Mouse (Mus musculus) MEL (cell line): Measurements from ENCODE around the gene Rtel1. TPM values are rescaled to one million over a fixed set of nuclear protein-coding genes. Genes with fewer than 3 reads are reported as not detected.

Source experiments
- DNase-seq: peaks from one replicate; pipeline ENCODE4 v3.0.0; 2011; ENCODE audit warnings: low read depth, low spot score
- H3K27ac ChIP-seq: 2 replicates; pipeline ENCODE4 v1.5.1; 2012; ENCODE audit warnings: low read depth, mild to moderate bottlenecking, control low read depth, low read length, moderate library complexity; ENCODE audit not compliant: control insufficient read depth
- H3K27me3 ChIP-seq, 2 experiments: fragments of 150-350 bp in 1 of 2; sonication (generic) in 1 of 2; 2 replicates each; pipeline ENCODE4 v1.6.1; 2012; ENCODE audit warnings: low read length in 2 of 2, mild to moderate bottlenecking in 2 of 2, improper control_type of control experiment in 1 of 2, moderate library complexity in 1 of 2; ENCODE audit not compliant: insufficient read depth in 2 of 2, control insufficient read depth in 1 of 2
- H3K36me3 ChIP-seq, 2 experiments: 2 replicates each; pipeline ENCODE4 v1.6.1; 2012 to 2014; ENCODE audit warnings: low read length in 2 of 2, improper control_type of control experiment in 1 of 2, inconsistent platforms in 1 of 2, mild to moderate bottlenecking in 1 of 2; ENCODE audit not compliant: insufficient read depth in 2 of 2, control insufficient read depth in 1 of 2
- H3K4me1 ChIP-seq, 2 experiments: fragments of 150-350 bp in 1 of 2; sonication (generic) in 1 of 2; 2 replicates each; pipeline ENCODE4 v1.6.1; 2012; ENCODE audit warnings: low read length in 2 of 2, improper control_type of control experiment in 1 of 2, mild to moderate bottlenecking in 1 of 2; ENCODE audit not compliant: insufficient read depth in 2 of 2, control insufficient read depth in 1 of 2
- H3K4me3 ChIP-seq, 2 experiments: fragments of 150-350 bp in 1 of 2; sonication (generic) in 1 of 2; 2 replicates each; pipeline ENCODE4 v1.5.1; 2012; ENCODE audit warnings: low read depth in 2 of 2, low read length in 2 of 2, mild to moderate bottlenecking in 2 of 2, moderate library complexity in 2 of 2, control low read depth in 1 of 2, improper control_type of control experiment in 1 of 2; ENCODE audit not compliant: control insufficient read depth in 1 of 2, insufficient read depth in 1 of 2
- H3K79me2 ChIP-seq: 2 replicates; pipeline ENCODE4 v1.6.1; 2012; ENCODE audit warnings: mild to moderate bottlenecking, low read length, moderate library complexity; ENCODE audit not compliant: control insufficient read depth, poor library complexity, insufficient read depth
- H3K9ac ChIP-seq: 2 replicates; pipeline ENCODE4 v1.6.1; 2012; ENCODE audit warnings: low read depth, mild to moderate bottlenecking, control low read depth, low read length, moderate library complexity; ENCODE audit not compliant: control insufficient read depth, poor library complexity, severe bottlenecking
- H3K9me3 ChIP-seq: fragments of 150-350 bp; sonication (generic); replicated peaks from 2 replicates; pipeline ENCODE4 v1.6.1; 2012; ENCODE audit warnings: mild to moderate bottlenecking, low read length, improper control_type of control experiment, moderate library complexity; ENCODE audit not compliant: insufficient read depth
- BHLHE40 ChIP-seq: IDR thresholded peaks from 2 replicates; pipeline ENCODE4 v1.6.1; 2012; ENCODE audit warnings: low read depth, mild to moderate bottlenecking, inconsistent platforms, low read length, improper control_type of control experiment, borderline replicate concordance
- CHD1 ChIP-seq: IDR thresholded peaks from 2 replicates; pipeline ENCODE4 v1.6.1; 2012; ENCODE audit warnings: low read depth, mild to moderate bottlenecking, inconsistent platforms, low read length, improper control_type of control experiment
- E2F4 ChIP-seq: IDR thresholded peaks from 2 replicates; pipeline ENCODE4 v1.6.1; 2011; ENCODE audit warnings: low read depth, low read length, improper control_type of control experiment, borderline replicate concordance
- ELF1 ChIP-seq: IDR thresholded peaks from 2 replicates; pipeline ENCODE4 v1.6.1; 2014; ENCODE audit warnings: low read depth, mild to moderate bottlenecking, inconsistent platforms, low read length, improper control_type of control experiment, moderate library complexity
- EP300 ChIP-seq, 2 experiments: IDR thresholded peaks; 2 replicates each; pipeline ENCODE4 v1.6.1; 2011; ENCODE audit warnings: improper control_type of control experiment in 2 of 2, low read length in 2 of 2, low read depth in 1 of 2, mild to moderate bottlenecking in 1 of 2
- ETS1 ChIP-seq: IDR thresholded peaks from 2 replicates; pipeline ENCODE4 v1.6.1; 2012; ENCODE audit warnings: low read depth, mild to moderate bottlenecking, inconsistent platforms, low read length, improper control_type of control experiment, moderate library complexity
- HCFC1 ChIP-seq: IDR thresholded peaks from 2 replicates; pipeline ENCODE4 v1.6.1; 2012; ENCODE audit warnings: low read depth, mild to moderate bottlenecking, inconsistent platforms, low read length, improper control_type of control experiment, moderate library complexity
- KAT2A ChIP-seq: conservative IDR thresholded peaks from 2 replicates; pipeline ENCODE4 v1.6.1; 2012; ENCODE audit warnings: low read depth, low read length, improper control_type of control experiment, inconsistent platforms
- MAFK ChIP-seq: IDR thresholded peaks from 2 replicates; pipeline ENCODE4 v1.6.1; 2011; ENCODE audit warnings: low read depth, mild to moderate bottlenecking, low read length, improper control_type of control experiment, borderline replicate concordance
- MAZ ChIP-seq: IDR thresholded peaks from 2 replicates; pipeline ENCODE4 v1.6.1; 2012; ENCODE audit warnings: low read depth, mild to moderate bottlenecking, inconsistent platforms, low read length, improper control_type of control experiment
- MEF2A ChIP-seq: IDR thresholded peaks from 2 replicates; pipeline ENCODE4 v1.6.1; 2014; ENCODE audit warnings: low read depth, mild to moderate bottlenecking, inconsistent platforms, low read length, improper control_type of control experiment; ENCODE audit not compliant: poor library complexity, insufficient replicate concordance, severe bottlenecking; ENCODE audit errors: extremely low read depth
- MYB ChIP-seq: IDR thresholded peaks from 2 replicates; pipeline ENCODE4 v1.6.1; 2011; ENCODE audit warnings: mild to moderate bottlenecking, low read depth, low read length, improper control_type of control experiment
- MYC ChIP-seq: IDR thresholded peaks from 2 replicates; pipeline ENCODE4 v1.6.1; 2011; ENCODE audit warnings: low read depth, mild to moderate bottlenecking, low read length, improper control_type of control experiment, moderate library complexity
- POLR2A ChIP-seq, 2 experiments: IDR thresholded peaks; 2 replicates each; pipeline ENCODE4 v1.6.1; 2011 to 2012; ENCODE audit warnings: low read length in 2 of 2, mild to moderate bottlenecking in 2 of 2, control low read depth in 1 of 2, improper control_type of control experiment in 1 of 2, low read depth in 1 of 2, moderate library complexity in 1 of 2; ENCODE audit not compliant: control insufficient read depth in 1 of 2, insufficient read depth in 1 of 2, poor library complexity in 1 of 2
- POLR2AphosphoS5 ChIP-seq: IDR thresholded peaks from 2 replicates; pipeline ENCODE4 v1.6.1; 2012; ENCODE audit warnings: low read depth, borderline replicate concordance, mild to moderate bottlenecking, inconsistent platforms, low read length, moderate library complexity, mixed read lengths
- RCOR1 ChIP-seq: IDR thresholded peaks from 2 replicates; pipeline ENCODE4 v1.6.1; 2012; ENCODE audit warnings: low read depth, mild to moderate bottlenecking, inconsistent platforms, low read length, improper control_type of control experiment
- SIN3A ChIP-seq: IDR thresholded peaks from 2 replicates; pipeline ENCODE4 v1.6.1; 2012; ENCODE audit warnings: low read length, improper control_type of control experiment, inconsistent platforms
- SMC3 ChIP-seq: IDR thresholded peaks from 2 replicates; pipeline ENCODE4 v1.6.1; 2011; ENCODE audit warnings: low read depth, low read length, improper control_type of control experiment
- TAL1 ChIP-seq: IDR thresholded peaks from 2 replicates; pipeline ENCODE4 v1.6.1; 2012; ENCODE audit warnings: mild to moderate bottlenecking, inconsistent platforms, low read length, moderate library complexity, mixed read lengths
- UBTF ChIP-seq: IDR thresholded peaks from 2 replicates; pipeline ENCODE4 v1.6.1; 2012; ENCODE audit warnings: low read depth, mild to moderate bottlenecking, inconsistent platforms, low read length, improper control_type of control experiment, moderate library complexity, borderline replicate concordance; ENCODE audit not compliant: insufficient read depth
- USF2 ChIP-seq, 2 experiments: IDR thresholded peaks; 2 replicates each; pipeline ENCODE4 v1.6.1; 2011 to 2012; ENCODE audit warnings: improper control_type of control experiment in 2 of 2, low read length in 2 of 2, borderline replicate concordance in 1 of 2, inconsistent platforms in 1 of 2, low read depth in 1 of 2, mild to moderate bottlenecking in 1 of 2; ENCODE audit not compliant: insufficient read depth in 1 of 2
- ZC3H11A ChIP-seq: IDR thresholded peaks from 2 replicates; pipeline ENCODE4 v1.6.1; 2012; ENCODE audit warnings: low read depth, mild to moderate bottlenecking, inconsistent platforms, low read length, improper control_type of control experiment
- ZKSCAN1 ChIP-seq: IDR thresholded peaks from 2 replicates; pipeline ENCODE4 v1.6.1; 2012; ENCODE audit warnings: low read depth, mild to moderate bottlenecking, inconsistent platforms, low read length, improper control_type of control experiment, moderate library complexity
- polyA plus RNA-seq, 2 experiments: library from polyadenylated mRNA; stranded (reverse) in 1 of 2; unstranded in 1 of 2; fragments of >175 nt in 1 of 2; fragments of >200 nt in 1 of 2; gene quantifications; 2 replicates each; pipeline versions ENCODE4 v1.2.1 to v1.2.4; 2012; ENCODE audit warnings: low replicate concordance in 2 of 2, low read depth in 1 of 2; ENCODE audit not compliant: insufficient read length in 2 of 2, insufficient read depth in 1 of 2, missing spikeins in 1 of 2
- total RNA-seq: library from RNA; depleted of rRNA; stranded (reverse); fragments of 300-350 nt; gene quantifications from 2 replicates; pipeline ENCODE4 v1.2.3, GENCODE M21; 2012

Gene Rtel1
- total and polyA plus RNA-seq, 3 experiments = 54.2 to 87.0 TPM; not detected in 1

DNA sequence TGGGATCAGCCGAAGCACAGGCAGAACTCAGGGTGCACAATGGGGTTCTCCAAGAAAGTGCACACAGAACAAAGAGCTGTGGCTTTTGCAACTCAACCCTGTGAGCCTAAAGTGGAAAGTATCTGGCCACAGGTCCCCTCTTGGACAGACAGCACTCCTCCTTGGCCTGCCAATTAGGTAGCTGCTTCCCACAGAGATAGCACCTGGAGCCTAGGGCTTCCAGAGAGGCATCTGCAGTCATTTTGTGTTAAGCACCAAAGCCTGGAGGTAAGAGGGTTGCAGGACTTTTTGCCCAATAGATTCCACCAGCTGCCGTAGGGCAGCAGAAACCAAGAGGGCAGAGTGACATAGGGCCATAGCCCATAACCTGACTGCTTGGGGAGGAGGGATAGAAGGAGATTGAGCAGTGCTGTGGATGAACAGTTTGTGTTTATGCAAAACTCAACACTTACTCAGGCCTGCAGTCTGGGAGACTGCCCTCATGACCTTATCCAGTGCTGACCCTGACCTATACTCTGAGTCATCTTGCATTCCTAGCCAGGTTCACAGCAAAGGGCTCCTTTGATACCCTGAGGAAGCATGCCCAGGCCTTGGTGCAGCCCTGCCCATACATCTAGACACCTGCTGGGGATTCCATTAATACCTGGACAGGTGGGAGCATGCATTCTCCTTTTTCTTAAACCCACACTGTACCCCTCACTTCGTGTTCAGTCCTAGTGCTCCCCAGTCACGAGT lies 70.8 kb downstream of the Rtel1 start:
- Histone ChIP-seq H3K9ac (no peak overlapping the region), H3K4me1 (no peaks in the 10 kb centered on the region), H3K27me3 (no peaks in the 10 kb centered on the region), H3K27ac (no peak overlapping the region), H3K36me3 (no peaks in the 10 kb centered on the region), H3K4me3 (no peak overlapping the region), H3K9me3 (no peaks in the 10 kb centered on the region)
- no peak for DNase-seq
- TF ChIP-seq KAT2A (no peak), MYC (no peak), POLR2AphosphoS5 (no peak), CHD1 (no peak), SIN3A (no peak), TAL1 (no peak), HCFC1 (no peak), E2F4 (no peak), SMC3 (no peak), MYB (no peak), ETS1 (no peak)
- TF ChIP-seq, all 39 proteins: peak for 0
- H3K79me2 ChIP-seq = no peaks in the 10 kb centered on the region

DNA sequence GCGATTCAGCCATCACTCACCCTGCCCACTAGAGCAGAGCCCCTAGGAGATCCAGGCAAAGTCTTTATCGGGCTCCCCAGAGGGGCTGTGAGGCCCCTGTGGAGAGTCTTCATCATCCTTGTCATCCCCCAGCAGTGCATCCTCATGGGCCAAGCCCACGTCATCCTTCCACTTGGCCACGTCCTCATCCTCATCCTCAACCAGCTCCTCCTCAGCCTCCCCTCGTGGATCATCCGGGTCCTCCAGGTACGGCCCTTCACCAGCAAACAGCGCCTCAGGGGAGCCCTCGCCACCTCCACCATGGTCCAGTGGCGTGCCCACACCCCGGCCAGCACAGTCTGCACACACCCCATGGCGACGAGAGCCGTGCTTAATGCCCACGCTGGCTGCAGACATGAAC lies 71.5 kb downstream of the Rtel1 start:
- no peak for TF ChIP-seq MEF2A
- TF ChIP-seq KAT2A = no peak
- no peak for TF ChIP-seq TAL1
- TF ChIP-seq BHLHE40 = no peak
- TF ChIP-seq ZKSCAN1 = no peak
- no peaks in the 10 kb centered on the region for H3K27me3 ChIP-seq
- no peaks in the 10 kb centered on the region for H3K79me2 ChIP-seq
- H3K9me3 ChIP-seq = no peaks in the 10 kb centered on the region
- no peak overlapping the region for H3K4me3 ChIP-seq
- no peaks in the 10 kb centered on the region for H3K4me1 ChIP-seq
- no peaks in the 10 kb centered on the region for H3K36me3 ChIP-seq
- H3K9ac ChIP-seq = no peak overlapping the region
- H3K27ac ChIP-seq = no peak overlapping the region
- no peak for DNase-seq

DNA sequence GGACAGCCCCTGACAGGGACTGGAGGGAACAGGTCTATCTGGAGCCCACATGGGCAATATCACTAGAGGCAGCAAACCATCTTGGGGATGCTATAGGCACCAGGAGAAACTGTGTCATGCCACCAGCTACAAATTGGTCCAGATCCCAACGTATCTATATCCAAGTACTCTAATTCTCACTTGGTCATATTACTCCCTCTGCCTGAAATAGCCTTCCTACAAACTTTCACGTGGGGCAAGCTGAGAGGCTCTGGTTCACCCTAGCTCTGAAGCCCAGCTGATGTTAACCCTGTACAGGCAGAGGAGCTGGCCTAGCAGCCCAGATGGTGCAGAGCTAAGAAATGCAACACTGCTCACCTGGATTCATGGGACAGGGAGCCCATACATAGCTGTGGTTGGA lies 72.0 kb downstream of the Rtel1 start:
- no peak for TF ChIP-seq KAT2A
- TF ChIP-seq SMC3 = no peak
- TF ChIP-seq ELF1 = no peak
- no peak for TF ChIP-seq MAFK
- TF ChIP-seq ZKSCAN1 = no peak
- TF ChIP-seq TAL1 = no peak
- TF ChIP-seq BHLHE40 = no peak
- no peak for TF ChIP-seq CHD1
- TF ChIP-seq POLR2A (IDR thresholded peaks at IDR 0.05; ENCODE audit: control insufficient read depth in 1 of 2, insufficient read depth in 1 of 2, low read depth in 1 of 2, low read length in 2 of 2, poor library complexity in 1 of 2) = no peak
- TF ChIP-seq MEF2A = no peak
- no peak for TF ChIP-seq ZC3H11A
- no peak for TF ChIP-seq USF2 (IDR thresholded peaks at IDR 0.05; ENCODE audit: borderline replicate concordance in 1 of 2, insufficient read depth in 1 of 2, low read depth in 1 of 2, low read length in 2 of 2)
- no peak for TF ChIP-seq UBTF
- TF ChIP-seq MAZ = no peak
- no peak for TF ChIP-seq EP300 (IDR thresholded peaks at IDR 0.05; ENCODE audit: low read depth in 1 of 2, low read length in 2 of 2)
- no peak for TF ChIP-seq RCOR1
- H3K4me1 ChIP-seq = no peaks in the 10 kb centered on the region
- DNase-seq = no peak
- no peaks in the 10 kb centered on the region for H3K36me3 ChIP-seq
- no peak overlapping the region for H3K4me3 ChIP-seq
- no peak overlapping the region for H3K9ac ChIP-seq
- no peaks in the 10 kb centered on the region for H3K27me3 ChIP-seq
- H3K79me2 ChIP-seq = no peaks in the 10 kb centered on the region
- no peaks in the 10 kb centered on the region for H3K9me3 ChIP-seq
- H3K27ac ChIP-seq = no peak overlapping the region
